Mouse (Mus musculus) cerebellum, adult 18-20 months (tissue): ENCODE results near the gene Ube4b.

Experiments
- DNase-seq, 2 experiments: peaks; one replicate each; pipeline ENCODE4 v3.0.0; 2021

The Ube4b gene

DNA sequence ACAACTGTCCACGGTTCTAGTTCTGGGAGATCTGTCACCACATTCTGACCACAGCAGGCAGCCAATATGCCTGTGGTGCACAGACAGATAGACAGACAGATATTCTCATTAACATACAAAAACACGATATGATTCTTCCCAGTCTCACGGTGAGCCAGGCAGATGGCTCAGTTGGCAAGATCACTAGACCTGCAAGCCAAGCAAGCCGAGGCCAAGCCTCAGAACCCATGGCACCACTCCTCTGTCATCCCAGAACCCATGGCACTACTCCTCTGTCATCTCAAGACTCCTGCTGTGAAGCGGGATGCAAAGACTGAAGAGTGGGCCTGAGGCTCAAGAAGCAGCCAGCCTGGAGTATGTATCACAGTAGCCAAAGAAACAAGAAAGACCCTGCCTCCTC, 3.0 kb upstream of the Ube4b start:
- peak; percentile 84 to 87 for DNase-seq

DNA sequence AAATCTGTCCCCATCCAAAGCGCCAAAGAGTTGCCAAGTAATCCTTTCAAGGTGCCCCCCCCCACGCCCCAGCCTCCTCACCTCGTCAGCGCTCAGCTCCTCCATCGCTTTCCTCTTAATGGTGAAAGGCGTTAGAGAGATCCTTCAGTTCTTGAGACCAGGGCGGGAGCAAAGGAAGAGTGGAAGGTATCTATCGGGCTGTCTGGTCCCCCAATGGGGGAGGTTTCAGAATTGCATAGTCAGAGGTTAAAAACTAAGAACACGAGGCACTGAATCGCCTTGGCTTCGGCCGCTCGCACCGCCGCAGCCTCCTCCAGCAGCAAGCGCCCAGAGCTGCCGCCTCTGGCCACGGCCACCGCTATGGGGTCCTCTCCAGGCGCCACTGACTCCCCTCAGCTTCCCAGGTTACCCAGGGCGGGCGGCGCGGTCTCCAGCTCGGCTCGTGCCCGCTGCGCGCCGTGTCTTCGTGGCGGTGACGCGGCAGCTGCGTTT, 702 bp downstream of the Ube4b start:
- peak in 1 of 2 experiments; percentile 45 for DNase-seq

DNA sequence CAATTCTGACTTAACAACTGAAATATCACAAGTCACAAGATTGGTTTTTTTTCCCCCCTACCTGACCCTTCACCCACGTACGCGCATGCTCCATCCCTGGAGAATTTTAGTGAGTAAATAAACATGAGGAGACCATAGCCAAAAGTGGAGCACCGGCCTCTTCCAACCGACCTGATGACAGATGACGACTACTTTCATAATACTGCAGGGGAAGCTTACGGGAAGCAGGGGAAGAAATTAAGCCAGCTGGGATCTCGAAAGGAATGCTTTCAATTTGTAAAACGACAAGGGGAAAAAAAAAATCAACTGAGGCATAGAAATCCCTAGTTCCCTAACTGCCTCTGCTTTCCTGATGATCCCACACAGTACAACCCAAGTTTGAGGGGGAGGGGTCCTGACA, 1.8 kb downstream of the Ube4b start:
- DNase-seq = no peak

DNA sequence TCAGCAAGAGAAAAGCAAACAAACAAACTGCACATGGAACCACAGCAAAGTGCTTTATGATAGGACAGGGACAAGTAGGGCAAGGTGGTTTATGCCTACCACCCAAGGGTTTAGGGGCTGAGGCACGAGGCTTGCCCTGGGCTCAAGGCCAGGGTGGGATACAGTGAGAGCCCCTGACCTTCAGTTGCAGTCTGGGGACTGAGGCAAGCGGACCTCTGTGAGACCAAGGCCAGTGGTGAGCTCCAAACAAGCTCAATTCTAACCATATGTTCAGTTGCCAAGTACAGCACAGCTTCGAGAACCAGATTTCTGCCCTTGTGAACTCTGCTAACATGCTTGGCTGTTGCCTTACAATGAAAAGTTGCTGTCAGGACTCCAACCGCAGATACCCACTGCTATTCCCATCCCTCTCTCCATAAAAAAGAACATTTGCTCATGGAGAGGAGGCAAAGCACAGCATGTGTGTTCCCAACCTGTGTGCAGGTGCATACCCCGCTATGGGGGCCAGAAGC, 8.6 kb downstream of the Ube4b start:
- no peak for DNase-seq

DNA sequence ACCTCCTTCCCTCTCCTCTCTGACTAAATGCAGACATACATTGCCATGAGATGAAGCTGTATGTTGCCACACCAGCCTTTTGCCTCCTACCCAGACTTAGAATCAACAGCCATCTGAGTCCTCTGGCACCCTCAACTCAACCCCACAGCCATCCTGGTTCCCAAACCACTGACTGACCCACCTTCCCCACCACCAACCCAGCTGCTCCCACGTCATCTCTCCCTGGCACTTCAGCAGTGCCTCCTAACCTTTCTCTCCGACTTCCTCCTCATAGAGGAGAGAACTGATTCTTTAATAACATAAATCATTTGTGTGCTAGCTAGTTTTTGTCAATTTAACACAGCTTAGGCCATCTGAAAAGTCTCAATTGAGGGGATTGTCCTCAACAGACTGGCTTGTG, 9.6 kb downstream of the Ube4b start:
- DNase-seq = no peak

DNA sequence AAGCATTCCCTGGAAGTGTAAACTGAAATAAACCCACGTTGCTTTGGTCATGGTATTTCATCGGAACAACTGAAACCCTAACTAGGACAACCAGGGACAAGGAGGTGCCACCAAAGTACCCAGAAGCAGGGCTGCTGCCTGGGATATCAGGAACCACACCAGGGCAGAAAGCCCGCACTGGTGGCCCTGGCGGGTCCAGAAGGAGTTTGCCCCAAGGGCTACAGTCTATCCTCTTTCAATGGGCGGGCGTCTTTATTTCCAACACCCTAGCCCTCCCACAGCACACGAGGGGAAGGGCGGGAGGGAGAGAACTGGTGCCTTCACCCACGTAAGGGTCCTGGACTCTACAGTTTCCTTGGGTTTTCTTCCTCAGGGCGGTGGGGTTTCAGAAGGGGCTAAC, 10.1 kb downstream of the Ube4b start:
- DNase-seq = no peak

DNA sequence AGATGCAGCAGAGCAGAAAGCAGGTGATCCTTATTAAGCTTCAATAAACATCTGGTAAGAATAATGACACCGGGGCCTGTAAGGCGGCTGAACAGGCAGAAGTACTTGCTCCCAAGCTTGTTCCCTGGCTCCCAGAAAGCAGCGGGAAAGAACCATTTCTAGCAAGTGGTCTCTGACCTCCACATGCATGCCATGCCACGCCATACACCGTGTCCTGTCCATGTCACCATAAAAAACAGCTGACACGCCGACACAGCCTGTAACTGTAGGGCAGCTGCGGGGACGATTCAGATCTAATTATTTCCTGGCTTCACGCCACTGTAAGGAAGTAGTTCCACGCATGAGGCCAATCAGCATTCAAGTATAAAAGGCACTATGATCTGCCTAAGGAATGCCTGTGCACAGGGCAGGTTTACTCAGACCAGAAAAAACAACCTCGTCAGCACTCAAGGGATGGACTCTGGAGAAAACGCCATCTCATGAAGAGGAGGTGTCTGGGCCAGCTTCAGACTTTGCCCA, 10.8 kb downstream of the Ube4b start:
- no peak for DNase-seq

DNA sequence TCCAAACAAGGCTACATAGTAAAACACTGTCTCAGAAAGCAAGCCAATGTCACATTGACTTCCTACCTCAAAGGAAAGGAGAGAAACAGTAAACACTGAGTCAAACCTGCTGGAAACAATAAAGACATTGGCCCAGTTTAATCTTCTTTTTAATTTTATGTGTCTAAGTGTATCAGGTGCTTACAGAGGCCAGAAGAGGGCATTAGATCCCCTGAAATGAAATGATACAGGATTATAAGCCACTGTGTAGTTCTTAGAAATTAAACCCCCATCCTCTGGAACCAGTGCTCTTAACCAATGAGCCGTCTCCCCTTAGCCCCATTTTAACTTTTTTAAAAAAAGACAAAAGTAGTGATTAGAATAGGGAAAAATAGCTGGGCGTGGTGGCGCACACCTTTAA, 12.3 kb downstream of the Ube4b start:
- no peak for DNase-seq

DNA sequence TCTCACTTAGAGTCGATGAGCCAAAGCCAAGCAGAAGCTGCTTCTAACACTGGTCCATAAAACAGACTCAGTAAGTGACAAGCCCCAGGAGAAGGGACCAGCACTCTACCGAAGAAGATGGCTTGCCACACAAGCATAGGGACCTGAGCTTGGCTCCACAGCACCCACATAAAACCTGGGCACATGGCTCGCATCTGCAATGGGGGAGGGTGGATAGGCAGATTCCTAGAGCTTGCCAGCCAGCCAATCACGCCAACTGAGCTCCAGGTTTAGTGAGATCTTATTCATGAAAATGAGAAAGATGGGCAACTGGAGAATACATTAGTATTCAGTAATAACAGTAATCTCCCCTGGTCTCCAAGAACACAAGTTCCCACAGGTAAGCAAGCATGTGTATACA, 16.8 kb downstream of the Ube4b start:
- no peak for DNase-seq

DNA sequence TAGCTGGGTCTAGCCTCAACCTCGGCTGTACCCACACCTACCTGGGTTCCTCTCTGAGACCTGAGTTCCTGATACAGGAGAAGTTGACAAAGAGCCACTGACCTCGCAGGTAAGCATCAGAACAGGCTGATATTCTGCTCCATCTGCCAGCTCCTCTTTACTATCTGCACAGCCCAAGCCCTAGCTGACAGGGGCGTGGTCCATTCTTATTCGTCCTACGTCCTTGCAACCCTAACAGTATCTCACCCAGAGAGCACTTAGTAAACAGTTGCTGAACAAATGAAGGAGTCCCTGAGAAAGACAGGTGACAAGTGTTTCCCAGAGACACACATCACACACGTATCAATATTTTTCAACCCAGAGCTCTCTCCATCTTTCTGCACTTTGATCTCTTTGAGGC, 18.2 kb downstream of the Ube4b start:
- DNase-seq = no peak

DNA sequence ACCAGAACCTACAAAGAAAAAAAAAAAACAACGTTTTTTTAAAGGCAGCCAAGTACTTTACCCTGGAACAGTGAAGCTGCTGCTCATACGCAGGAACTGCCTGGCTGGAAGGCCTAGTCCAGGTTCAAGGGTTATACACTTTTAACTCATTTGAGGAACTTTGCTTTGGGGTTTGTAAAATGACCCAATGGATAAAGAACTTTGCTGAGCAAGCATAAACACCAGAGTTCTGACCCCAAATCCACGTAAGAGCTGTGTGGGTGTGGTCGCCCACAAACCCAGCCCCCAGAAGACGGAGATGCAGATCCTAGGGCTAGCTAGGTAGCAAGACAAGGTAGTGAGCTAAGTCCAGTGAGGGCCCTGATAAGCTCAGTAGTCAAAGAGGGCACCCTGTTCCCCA, 19.1 kb downstream of the Ube4b start:
- DNase-seq = no peak

DNA sequence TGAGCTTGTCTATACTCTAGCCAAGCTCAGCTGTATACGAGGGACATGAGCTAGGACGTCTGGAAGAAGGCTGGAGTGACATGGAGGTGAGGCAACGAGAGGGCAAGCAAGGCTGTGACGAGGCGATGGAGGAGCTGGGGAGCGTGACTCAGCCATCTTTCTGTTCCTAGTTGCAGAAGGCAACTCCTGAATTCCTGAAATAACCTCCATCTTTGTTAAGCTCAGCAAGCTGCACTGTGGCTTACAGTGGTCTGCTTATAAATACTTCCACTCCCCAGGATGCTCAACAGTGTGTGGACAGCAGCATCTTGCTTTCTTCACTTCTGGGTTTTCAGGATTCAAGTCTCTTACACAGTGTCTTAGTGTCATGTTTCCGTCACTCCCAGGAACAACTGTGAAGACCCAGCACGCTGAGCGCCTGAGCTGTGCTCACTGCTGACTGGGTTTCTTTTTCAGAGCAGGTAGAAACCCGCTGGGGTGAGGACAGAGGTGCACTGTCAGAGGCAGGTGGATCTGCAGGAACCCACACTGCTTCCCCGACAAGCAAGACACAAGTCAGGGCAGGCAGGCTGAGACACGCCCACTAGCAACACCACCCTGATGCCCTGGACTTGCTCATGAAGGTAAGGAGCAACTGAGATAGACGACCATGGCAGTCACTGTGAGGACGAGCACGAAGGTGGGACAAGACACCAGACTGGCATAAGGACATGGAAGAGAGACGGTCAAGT, 20.7 kb downstream of the Ube4b start:
- DNase-seq = no peak

DNA sequence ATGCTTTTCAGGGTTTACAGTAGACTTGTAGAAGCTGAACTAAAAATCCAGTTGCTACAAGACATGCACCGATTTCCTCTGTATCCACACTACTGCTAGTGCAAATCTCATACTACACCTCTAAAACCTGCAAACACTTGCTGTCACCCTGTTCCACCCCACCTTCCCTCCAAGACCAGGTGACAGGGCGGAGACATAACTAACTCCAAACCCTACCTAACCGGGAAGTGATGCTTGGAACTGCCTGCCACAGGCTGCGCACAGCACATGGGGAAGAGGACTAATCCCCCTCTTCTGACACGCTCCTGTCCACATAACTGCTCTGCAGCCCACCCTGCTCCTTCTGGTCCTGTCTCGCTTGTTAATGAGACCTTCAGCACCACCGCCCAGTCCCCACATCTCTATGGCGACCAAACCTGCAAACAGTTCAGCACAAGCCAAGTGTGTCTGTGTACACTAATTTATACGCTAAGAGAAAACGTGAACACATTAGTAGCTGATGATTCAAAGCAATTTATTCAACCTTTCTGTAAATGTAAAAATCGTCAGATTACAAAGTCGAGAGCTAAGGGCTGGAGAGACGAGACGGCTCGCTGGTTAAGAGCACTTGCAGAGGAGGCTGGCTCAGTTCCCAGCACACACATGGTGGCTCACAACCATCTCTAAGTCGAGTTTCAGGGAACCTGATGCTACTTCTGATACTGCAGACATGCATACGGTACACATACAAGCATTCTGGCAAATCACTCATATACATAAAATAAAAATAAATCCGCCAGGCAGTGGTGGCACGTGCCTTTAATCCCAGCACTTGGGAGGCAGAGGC, 21.7 kb downstream of the Ube4b start:
- peak; percentile 45 to 55 for DNase-seq

DNA sequence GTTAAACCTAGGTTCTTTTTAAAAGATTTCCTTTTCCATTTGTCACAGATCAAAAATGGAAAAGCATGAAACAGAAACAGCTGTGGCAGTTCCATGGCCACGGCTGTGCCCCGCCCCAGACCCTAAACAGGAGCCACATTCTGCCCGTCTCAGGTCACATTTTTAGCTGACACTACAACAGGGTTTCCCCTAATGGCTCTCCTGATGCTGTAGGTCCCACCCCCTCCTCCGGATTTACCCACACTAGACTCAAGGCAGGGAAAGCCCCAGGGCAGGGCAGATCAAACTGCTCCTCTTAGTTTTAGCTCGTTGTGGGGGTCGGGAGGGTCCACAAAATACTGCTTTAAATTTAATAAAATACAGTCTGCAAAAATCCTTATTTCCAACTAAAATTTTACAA, 23.5 kb downstream of the Ube4b start:
- no peak for DNase-seq

DNA sequence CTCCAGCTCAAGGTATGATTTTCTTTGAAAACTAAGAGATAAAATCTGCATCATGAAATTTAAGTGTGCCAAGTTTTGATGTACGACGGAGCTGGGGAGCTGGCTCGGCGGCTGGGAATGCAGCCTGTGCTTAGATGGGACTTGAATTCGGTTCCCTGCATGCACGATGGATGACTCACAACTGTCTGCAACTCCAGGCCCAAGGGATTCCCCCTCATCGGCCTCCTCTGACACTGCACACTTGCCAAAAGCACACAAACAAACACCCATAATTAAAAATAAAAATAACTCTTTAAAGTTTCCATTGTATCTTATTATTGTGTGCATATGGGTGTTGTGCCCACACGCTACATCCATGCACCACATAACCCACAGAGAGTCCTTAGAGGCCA, 25.0 kb downstream of the Ube4b start:
- no peak for DNase-seq

DNA sequence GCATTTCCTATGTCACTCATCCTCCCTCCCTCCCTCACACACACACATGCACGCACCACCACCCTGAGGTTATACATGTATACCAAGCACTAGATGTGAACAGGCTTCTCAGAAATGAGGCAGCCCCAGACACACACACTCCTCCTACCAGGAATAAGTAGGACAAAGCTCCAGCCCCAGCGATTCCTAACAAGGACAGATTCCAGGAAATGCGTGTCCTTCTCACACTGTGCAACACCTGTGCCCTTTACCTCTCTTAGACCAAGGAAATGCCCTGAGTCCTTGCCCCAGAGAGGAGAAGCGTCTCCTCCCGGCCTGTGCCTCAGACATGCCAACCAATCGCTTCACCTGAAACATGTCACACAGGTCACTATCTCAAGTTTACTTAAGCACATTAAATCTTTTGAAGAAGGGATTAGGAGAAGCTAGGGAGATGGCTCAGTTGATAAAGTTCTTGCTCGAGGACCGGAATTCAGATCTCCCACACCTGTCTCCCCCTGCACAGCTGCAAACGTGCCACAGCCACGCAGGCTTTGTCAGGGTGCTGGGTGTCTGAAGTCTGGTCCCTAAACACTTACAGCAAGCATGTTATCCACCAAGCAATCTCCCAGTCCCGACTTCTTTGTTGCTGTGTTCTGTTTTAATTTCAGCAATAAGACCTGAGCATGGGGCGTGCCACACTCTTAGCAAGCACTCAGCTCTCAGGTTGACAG, 25.5 kb downstream of the Ube4b start:
- peak; percentile 54 to 70 for DNase-seq

DNA sequence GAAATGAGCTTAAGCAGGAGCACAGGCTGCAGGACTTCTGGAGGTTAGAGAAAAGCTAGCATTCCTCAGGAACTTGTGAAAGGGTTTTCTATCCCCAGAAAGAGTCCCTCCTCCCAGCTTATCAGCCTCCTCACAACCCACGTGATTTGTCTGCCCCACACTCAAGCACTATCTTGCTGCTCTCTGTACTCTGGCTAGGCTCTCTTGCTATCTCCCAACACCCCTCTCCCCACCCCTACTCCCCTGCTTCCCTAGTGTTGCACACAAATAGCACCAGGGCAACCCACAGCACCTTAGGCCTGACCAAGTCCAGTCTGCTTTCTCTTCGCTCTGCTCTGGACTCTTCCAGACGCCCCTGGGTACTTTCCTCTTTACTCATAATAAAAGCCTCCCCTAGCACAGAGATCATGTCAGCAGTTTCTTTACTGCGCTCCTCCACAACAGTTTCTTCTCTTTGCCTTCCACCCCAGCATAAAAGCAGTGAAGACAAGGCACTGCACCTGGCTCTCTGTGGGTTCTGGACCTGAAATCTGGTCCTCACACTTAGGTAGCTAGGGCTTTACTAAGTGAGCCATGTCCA, 27.1 kb downstream of the Ube4b start:
- no peak for DNase-seq

DNA sequence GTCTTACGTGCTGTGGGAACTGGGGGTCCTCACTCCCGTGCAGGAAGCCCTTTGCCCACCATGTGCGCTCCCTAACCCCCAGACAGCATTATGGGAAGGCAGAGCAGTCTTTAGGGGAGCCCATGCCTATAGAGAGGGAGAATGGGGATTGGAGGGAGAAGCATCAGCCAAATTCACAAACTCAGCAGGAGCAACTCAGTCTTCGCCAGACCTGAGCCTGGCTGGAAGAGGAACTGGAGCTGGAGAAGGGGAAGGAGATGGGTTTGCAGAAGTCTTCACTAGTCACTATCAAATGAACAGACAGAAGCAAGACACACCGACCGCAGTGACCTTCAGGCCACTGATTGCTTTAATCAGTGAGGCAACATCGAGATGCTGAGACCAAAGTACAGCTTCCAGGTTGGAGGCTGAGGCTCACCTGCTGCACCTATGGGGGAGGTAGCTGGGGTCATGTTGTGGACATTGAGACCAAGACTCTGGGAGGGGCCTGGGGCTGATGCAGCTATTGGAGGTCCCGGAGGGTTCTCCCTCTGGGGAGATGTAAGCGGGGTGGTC, 28.3 kb downstream of the Ube4b start:
- no peak for DNase-seq

DNA sequence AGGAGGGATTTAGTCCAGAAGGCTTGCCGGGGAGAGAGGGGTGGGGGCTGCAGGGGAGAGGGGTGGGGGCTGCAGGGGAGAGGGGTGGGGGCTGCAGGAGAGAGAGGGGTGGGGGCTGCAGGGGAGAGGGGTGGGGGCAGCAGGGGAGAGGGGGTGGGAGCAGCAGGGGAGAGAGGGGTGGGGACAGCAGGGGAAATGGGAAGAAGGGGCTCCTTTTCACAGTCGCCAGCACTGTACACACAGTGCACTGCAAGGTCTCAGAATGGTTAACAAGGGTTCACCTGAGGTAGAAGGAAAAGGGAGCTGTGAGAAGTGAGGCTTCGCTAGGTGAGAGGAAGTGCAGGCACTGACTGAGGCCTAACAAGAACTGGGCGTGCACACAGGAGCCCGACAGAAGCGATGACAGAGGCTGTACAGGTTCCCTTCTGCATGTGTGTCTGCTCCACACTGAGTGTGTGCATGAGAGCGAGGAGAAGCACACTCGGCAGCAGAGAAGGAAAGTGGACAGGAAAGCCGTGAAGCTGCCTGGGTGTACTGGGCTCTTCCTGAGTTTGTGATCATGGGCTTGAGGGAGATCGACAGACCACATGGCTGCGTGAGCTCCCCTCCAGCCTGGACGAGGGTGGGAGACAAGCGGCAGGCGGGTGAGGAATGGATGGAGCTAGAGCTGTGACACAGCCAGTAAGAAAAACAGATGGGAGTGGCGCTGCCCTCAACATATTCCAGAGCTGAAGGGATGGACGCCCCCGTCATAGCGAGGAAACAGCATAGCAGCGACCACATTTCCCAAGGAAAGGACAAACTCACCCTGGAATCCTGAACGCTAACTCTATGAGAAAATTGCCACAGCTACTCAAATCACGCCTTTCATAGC, 29.9 kb downstream of the Ube4b start:
- DNase-seq = no peak

DNA sequence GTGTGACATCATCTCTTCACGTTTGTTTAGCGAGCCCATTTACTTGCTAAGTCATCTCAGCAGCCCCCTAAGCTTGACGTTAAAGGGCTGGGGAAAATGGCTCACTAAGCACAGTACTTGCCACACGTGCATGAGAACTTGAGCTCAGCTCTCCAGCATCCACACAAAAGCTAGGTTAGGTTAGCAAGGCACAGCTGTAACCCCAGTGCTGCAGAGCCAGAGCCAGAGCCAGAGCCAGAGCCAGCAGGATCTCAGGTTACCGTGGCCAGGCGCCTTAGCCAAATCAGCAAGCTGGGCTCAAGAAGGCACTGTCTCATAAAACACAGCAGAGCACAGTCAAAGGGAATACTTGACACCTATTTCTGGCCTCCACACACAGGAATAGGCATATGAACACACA, 31.0 kb downstream of the Ube4b start:
- no peak for DNase-seq

DNA sequence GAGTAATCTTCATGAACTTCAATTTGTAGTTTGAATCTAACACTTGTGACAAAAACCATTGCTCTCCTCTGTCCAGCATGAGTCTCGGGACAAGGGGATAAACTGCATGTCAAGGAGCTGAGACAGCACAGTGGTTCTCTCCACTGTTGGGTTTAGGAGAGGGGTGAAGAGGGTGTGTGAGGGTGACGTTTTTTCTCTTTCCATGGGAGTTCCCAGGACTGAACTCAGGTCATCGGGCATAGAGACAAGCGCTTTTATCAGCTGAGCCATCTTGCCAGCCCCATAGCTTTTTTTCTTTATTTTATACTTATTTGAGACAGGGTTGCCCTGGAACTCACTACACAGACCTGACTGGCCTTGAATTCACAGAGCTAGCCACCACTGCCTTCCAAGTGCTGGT, 32.3 kb downstream of the Ube4b start:
- DNase-seq = no peak
